Mouse (Mus musculus) lung, postnatal 0 days (tissue): Measurements from ENCODE around the gene Suz12.

Source experiments
- CTCF ChIP-seq: IDR thresholded peaks from 2 replicates; pipeline ENCODE4 v1.5.1; 2016; ENCODE audit warnings: antibody characterized with exemption, mild to moderate bottlenecking
- EP300 ChIP-seq: IDR thresholded peaks from 2 replicates; pipeline ENCODE4 v1.6.1; 2016; ENCODE audit warnings: antibody characterized with exemption, mild to moderate bottlenecking, control low read depth

- TF ChIP-seq CTCF, result no peak
- TF ChIP-seq EP300, result no peak
Observed at GRCm38 (mm10) chr11:80067558-80067957, 74.7 kb downstream of the Suz12 start.
